Mouse (Mus musculus) limb, embryonic 13.5 days (tissue): ENCODE measurements around the gene Thbs3. TPM values are rescaled to one million over a fixed set of nuclear protein-coding genes. Genes with fewer than 3 reads are reported as not detected.
"Not testable (repeated sequence)": the region's sequence is repeated elsewhere in the genome, so short reads cannot be mapped to it uniquely, and the experiment has no call there.

Experiments
- ATAC-seq: fragments of 200-750 bp; cut with Nextera tagmentation; 2 replicates; pipeline ENCODE4 v1.8.0; 2017; ENCODE audit warnings: low read depth, moderate number of reproducible peaks, moderate TSS enrichment; ENCODE audit not compliant: low FRiP score
- H3K27ac ChIP-seq: fragments of 300-500 bp; sonication (generic); 2 replicates; pipeline ENCODE4 v1.5.1; 2015; ENCODE audit warnings: inconsistent platforms, mild to moderate bottlenecking, moderate library complexity
- H3K27me3 ChIP-seq: fragments of 300-500 bp; sonication (generic); 2 replicates; pipeline ENCODE4 v1.6.1; 2015; ENCODE audit warnings: mild to moderate bottlenecking, inconsistent platforms
- H3K36me3 ChIP-seq: fragments of 300-500 bp; sonication (generic); 2 replicates; pipeline ENCODE4 v1.6.1; 2015; ENCODE audit warnings: inconsistent platforms, mild to moderate bottlenecking, moderate library complexity
- H3K4me1 ChIP-seq: fragments of 300-500 bp; sonication (generic); 2 replicates; pipeline ENCODE4 v1.6.1; 2015; ENCODE audit warnings: inconsistent platforms
- H3K4me2 ChIP-seq: fragments of 300-500 bp; sonication (generic); replicated peaks from 2 replicates; pipeline ENCODE4 v1.6.1; 2015; ENCODE audit warnings: inconsistent platforms, mild to moderate bottlenecking, moderate library complexity
- H3K4me3 ChIP-seq: fragments of 300-500 bp; sonication (generic); 2 replicates; pipeline ENCODE4 v1.5.1; 2015; ENCODE audit warnings: moderate library complexity, mild to moderate bottlenecking, inconsistent platforms
- H3K9ac ChIP-seq: fragments of 300-500 bp; sonication (generic); 2 replicates; pipeline ENCODE4 v1.6.1; 2015; ENCODE audit warnings: mild to moderate bottlenecking, inconsistent platforms
- H3K9me3 ChIP-seq: fragments of 300-500 bp; sonication (generic); 2 replicates; pipeline ENCODE4 v1.6.1; 2016; ENCODE audit warnings: inconsistent platforms
- WGBS: fragments of 180-500 bp; shearing (Covaris S2); methylation state at CpG from one replicate; pipeline ENCODE4 v1.1.7; 2015; 5-methylcytosine and 5-hydroxymethylcytosine counted together
- polyA plus RNA-seq: library from polyadenylated mRNA; unstranded; fragments of >200 nt; fragmentation: Nextera tagmentation; extraction: Ambion mirVana; gene quantifications from 2 replicates; pipeline ENCODE4 v1.2.1, GENCODE M21; 2015

Thbs3 gene
- polyA plus RNA-seq, 1 experiment from 2014 or later, result 69.8 TPM

- Histone ChIP-seq H3K9ac (peak overlapping the region; percentile 70), H3K27ac (no peak overlapping the region), H3K4me3 (peak overlapping the region; percentile 60), H3K4me2 (peak overlapping the region; percentile 75), H3K27me3 (no peaks in the 10 kb centered on the region), H3K4me1 (peaks cover 6% of the 10 kb centered on the region), H3K36me3 (peaks cover 40% of the 10 kb centered on the region), H3K9me3 (no peaks in the 10 kb centered on the region)
- WGBS, result 39% methylated on average over 5 of the region's 5 CpGs
- no peak for ATAC-seq
Observed at GRCm38 (mm10) chr3:89203142-89203514, 11.9 kb upstream of the Thbs3 start.

DNA sequence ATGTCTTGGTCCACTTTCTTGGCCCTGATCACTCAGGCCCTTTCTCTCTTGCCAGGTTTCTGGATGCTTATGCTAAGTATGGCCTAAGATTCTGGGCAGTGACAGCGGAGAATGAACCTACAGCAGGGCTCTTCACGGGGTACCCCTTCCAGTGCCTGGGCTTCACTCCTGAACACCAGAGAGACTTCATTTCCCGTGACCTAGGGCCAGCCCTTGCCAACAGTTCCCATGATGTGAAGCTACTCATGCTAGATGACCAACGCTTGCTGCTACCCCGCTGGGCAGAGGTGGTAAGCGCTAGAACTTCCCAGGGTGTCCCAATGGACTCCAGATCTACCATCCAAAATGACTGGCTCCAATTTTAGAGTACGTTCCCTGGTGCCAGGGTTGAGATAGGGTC is 8.9 kb upstream of the Thbs3 start:
- Histone ChIP-seq H3K4me1 (peaks cover 6% of the 10 kb centered on the region), H3K36me3 (peaks cover 69% of the 10 kb centered on the region), H3K27ac (no peak overlapping the region), H3K9ac (no peak overlapping the region), H3K9me3 (no peaks in the 10 kb centered on the region), H3K27me3 (no peaks in the 10 kb centered on the region), H3K4me3 (no peak overlapping the region), H3K4me2 (no peak overlapping the region)
- 91% methylated on average over 7 of the region's 7 CpGs for WGBS
- no peak for ATAC-seq

DNA sequence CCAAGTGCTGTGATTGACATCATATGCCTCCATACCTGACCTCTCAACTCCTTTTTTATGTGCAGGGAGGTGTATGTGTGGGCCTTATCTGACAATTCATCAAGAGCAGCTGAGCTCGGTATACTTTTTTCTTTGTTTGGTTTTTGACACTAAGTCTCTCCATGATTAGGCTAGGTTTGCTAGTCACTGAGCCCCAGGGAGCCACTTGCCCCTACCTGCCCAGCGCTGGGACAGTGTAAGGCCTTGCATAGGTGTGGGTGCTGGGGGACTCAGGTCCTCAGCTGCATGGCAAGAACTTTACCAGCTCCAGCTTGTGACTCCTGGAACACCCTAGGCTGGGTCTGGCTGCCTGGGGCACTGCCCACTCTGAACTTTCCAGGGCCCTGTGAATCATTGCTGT is 8.3 kb upstream of the Thbs3 start:
- 88% methylated on average over 2 of the region's 2 CpGs for WGBS
- Histone ChIP-seq H3K36me3 (peaks cover 69% of the 10 kb centered on the region), H3K27me3 (no peaks in the 10 kb centered on the region), H3K9ac (no peak overlapping the region), H3K4me2 (no peak overlapping the region), H3K27ac (no peak overlapping the region), H3K9me3 (no peaks in the 10 kb centered on the region), H3K4me3 (no peak overlapping the region), H3K4me1 (peaks cover 6% of the 10 kb centered on the region)
- no peak for ATAC-seq

GRCm38 (mm10) chr3:89208075-89208657 is 6.8 kb upstream of the Thbs3 start:
- Histone ChIP-seq H3K9ac (no peak overlapping the region), H3K27me3 (no peaks in the 10 kb centered on the region), H3K27ac (no peak overlapping the region), H3K9me3 (no peaks in the 10 kb centered on the region), H3K36me3 (peaks cover 75% of the 10 kb centered on the region), H3K4me1 (peaks cover 17% of the 10 kb centered on the region), H3K4me2 (no peak overlapping the region), H3K4me3 (no peak overlapping the region)
- WGBS, result 89% methylated on average over 13 of the region's 13 CpGs
- no peak for ATAC-seq

DNA sequence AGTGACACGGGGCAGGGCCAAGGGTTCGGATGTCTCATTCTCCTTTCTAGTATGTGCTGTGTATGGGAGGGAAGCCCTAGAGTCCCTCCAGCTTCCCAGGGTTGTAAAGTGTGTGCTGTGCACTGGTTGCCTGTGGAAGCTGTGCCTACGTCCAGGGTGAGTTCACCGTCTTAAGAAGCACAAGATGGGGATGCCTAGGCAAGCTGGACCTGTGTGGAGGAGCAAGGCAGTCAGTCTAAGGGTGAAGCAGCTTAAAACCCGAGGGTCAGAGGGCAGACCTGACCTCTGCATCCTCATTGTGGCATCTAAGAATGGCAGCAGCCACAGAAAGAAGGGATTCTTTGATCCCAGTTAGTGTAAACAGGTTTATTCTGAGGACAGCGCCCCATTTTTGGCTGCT is 6.2 kb upstream of the Thbs3 start:
- Histone ChIP-seq H3K4me2 (no peak overlapping the region), H3K4me3 (no peak overlapping the region), H3K9ac (no peak overlapping the region), H3K4me1 (peaks cover 15% of the 10 kb centered on the region), H3K36me3 (peaks cover 75% of the 10 kb centered on the region), H3K9me3 (no peaks in the 10 kb centered on the region), H3K27ac (no peak overlapping the region), H3K27me3 (no peaks in the 10 kb centered on the region)
- WGBS, result 80% methylated on average over 6 of the region's 6 CpGs
- ATAC-seq, result no peak

- ATAC-seq, result no peak
Observed at GRCm38 (mm10) chr3:89209731-89210130, 5.2 kb upstream of the Thbs3 start.

GRCm38 (mm10) chr3:89210162-89210561 is 4.8 kb upstream of the Thbs3 start:
- Histone ChIP-seq H3K4me2 (no peak overlapping the region), H3K27ac (peak overlapping the region; percentile 29; the same call in 1 of the 2 replicates), H3K9me3 (no peaks in the 10 kb centered on the region), H3K36me3 (peaks cover 63% of the 10 kb centered on the region), H3K27me3 (no peaks in the 10 kb centered on the region), H3K4me1 (peaks cover 23% of the 10 kb centered on the region), H3K4me3 (no peak overlapping the region), H3K9ac (no peak overlapping the region)
- 84% methylated on average over 13 of the region's 13 CpGs for WGBS
- ATAC-seq, result no peak

More at GRCm38 (mm10) chr3:89209731-89210130, 5.2 kb upstream of the Thbs3 start:
- H3K27me3 ChIP-seq, result no peaks in the 10 kb centered on the region
- 91% methylated on average over 7 of the region's 7 CpGs for WGBS
- H3K4me1 ChIP-seq, result peaks cover 18% of the 10 kb centered on the region
- H3K36me3 ChIP-seq, result peaks cover 67% of the 10 kb centered on the region
- no peak overlapping the region for H3K27ac ChIP-seq
- no peaks in the 10 kb centered on the region for H3K9me3 ChIP-seq
- H3K4me2 ChIP-seq, result no peak overlapping the region
- no peak overlapping the region for H3K9ac ChIP-seq
- no peak overlapping the region for H3K4me3 ChIP-seq

- Histone ChIP-seq H3K4me3 (no peak overlapping the region), H3K36me3 (peaks cover 58% of the 10 kb centered on the region), H3K27me3 (no peaks in the 10 kb centered on the region), H3K9ac (no peak overlapping the region), H3K4me2 (no peak overlapping the region), H3K4me1 (peaks cover 28% of the 10 kb centered on the region), H3K27ac (no peak overlapping the region), H3K9me3 (no peaks in the 10 kb centered on the region)
- no peak for ATAC-seq
- 68% methylated on average over 7 of the region's 7 CpGs for WGBS
Observed at GRCm38 (mm10) chr3:89210731-89211130, 4.2 kb upstream of the Thbs3 start.

GRCm38 (mm10) chr3:89213803-89214530 is 1.0 kb upstream of the Thbs3 start:
- Histone ChIP-seq H3K4me2 (peak overlapping the region; percentile 83), H3K27me3 (no peaks in the 10 kb centered on the region), H3K4me1 (peaks cover 34% of the 10 kb centered on the region), H3K36me3 (peaks cover 41% of the 10 kb centered on the region), H3K9ac (peak overlapping the region; percentile 86), H3K4me3 (peak overlapping the region; percentile 84), H3K27ac (peak overlapping the region; percentile 98), H3K9me3 (no peaks in the 10 kb centered on the region)
- peak; percentile 93 for ATAC-seq
- under 1% methylated on average over 69 of the region's 69 CpGs for WGBS

- no peak for ATAC-seq
- Histone ChIP-seq H3K36me3 (peaks cover 38% of the 10 kb centered on the region), H3K9me3 (no peaks in the 10 kb centered on the region), H3K9ac (peak overlapping the region; percentile 86), H3K27ac (peak overlapping the region; percentile 98), H3K4me1 (peaks cover 34% of the 10 kb centered on the region), H3K27me3 (no peaks in the 10 kb centered on the region), H3K4me2 (peak overlapping the region; percentile 83), H3K4me3 (peak overlapping the region; percentile 84)
- 0% methylated on average over 6 of the region's 6 CpGs for WGBS
Observed at GRCm38 (mm10) chr3:89215853-89216252, 873 bp downstream of the Thbs3 start.

DNA sequence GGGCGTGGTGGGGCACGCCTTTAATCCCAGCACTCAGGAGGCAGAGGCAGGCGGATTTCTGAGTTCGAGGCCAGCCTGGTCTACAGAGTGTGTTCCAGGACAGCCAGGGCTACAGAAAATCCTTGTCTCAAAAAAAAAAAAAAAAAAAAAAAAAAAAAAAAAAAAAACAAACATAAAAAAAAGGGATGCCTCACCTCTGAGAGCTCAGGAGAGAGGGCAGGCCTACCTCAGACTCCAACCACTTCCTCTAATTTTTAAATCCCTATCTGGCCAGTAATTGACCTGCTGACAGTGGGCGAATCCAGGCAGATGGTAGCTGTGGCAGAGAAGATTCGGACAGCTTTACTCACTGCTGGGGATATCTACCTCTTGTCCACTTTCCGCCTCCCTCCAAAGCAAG is 1.4 kb downstream of the Thbs3 start:
- 0 out of 2 replicates have a peak overlapping the region, but pooled peaks have one; percentile 35 for H3K9ac ChIP-seq
- H3K9me3 ChIP-seq, H3K4me3 ChIP-seq, H3K27me3 ChIP-seq, ATAC-seq, H3K27ac ChIP-seq: not testable (repeated sequence)
- H3K4me1 ChIP-seq, result peaks cover 34% of the 10 kb centered on the region
- peak overlapping the region; percentile 83 for H3K4me2 ChIP-seq
- H3K36me3 ChIP-seq, result peaks cover 41% of the 10 kb centered on the region
- 69% methylated on average over 7 of the region's 7 CpGs for WGBS

GRCm38 (mm10) chr3:89218271-89218670 is 3.3 kb downstream of the Thbs3 start:
- 97% methylated on average over 1 of the region's 1 CpGs for WGBS
- Histone ChIP-seq H3K27ac (no peak overlapping the region), H3K36me3 (peaks cover 48% of the 10 kb centered on the region), H3K27me3 (no peaks in the 10 kb centered on the region), H3K9me3 (no peaks in the 10 kb centered on the region), H3K4me2 (no peak overlapping the region), H3K4me1 (peaks cover 19% of the 10 kb centered on the region), H3K4me3 (no peak overlapping the region), H3K9ac (peak overlapping the region; percentile 39)
- no peak for ATAC-seq
